Mouse (Mus musculus) liver, embryonic 14.5 days (tissue): ENCODE measurements around the gene Smim13.

Experiments
- CTCF ChIP-seq: IDR thresholded peaks from 2 replicates; pipeline ENCODE4 v1.5.1; 2016; ENCODE audit warnings: antibody characterized with exemption, low read depth, control low read depth
- EP300 ChIP-seq: IDR thresholded peaks from 2 replicates; pipeline ENCODE4 v1.6.1; 2016; ENCODE audit warnings: antibody characterized with exemption, low read depth

DNA sequence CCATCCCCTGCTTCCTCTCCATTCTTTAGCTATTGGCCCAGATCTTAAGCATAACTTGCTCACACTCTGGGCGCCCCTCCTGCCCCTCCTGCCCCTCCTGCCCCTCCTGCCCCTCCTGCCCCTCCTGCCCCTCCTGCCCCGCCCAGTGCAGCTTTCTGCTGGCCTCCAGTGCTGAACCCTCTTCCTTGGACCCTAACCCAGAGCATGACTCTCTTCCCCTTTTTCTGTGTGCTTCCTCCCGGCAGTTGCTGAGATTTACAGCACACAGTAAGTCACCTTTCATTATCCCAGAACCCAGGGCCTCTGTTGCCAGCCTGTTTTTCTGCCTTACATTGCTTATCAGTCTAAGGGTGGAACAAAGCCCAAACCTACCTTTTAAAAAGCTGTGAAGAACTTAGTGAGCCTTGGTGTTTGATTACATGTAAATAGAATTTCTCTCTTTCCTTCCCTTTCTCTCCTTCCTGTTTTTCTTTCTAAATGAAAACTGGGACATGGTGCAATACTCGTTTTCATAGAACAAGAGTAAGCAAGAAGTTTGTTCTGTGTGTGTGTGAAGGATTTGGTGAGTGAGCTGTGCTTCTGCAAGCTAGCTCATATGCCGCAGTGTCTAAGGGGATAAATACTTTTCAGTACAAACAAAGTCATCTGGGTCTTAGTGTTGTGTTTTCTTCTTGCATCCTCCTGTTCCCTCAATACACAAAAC is 13.8 kb downstream of the Smim13 start:
- no peak for TF ChIP-seq CTCF
- no peak for TF ChIP-seq EP300
